Comparison of ENCODE assay signal across 28 mouse cellular contexts in the genomic region with DNA sequence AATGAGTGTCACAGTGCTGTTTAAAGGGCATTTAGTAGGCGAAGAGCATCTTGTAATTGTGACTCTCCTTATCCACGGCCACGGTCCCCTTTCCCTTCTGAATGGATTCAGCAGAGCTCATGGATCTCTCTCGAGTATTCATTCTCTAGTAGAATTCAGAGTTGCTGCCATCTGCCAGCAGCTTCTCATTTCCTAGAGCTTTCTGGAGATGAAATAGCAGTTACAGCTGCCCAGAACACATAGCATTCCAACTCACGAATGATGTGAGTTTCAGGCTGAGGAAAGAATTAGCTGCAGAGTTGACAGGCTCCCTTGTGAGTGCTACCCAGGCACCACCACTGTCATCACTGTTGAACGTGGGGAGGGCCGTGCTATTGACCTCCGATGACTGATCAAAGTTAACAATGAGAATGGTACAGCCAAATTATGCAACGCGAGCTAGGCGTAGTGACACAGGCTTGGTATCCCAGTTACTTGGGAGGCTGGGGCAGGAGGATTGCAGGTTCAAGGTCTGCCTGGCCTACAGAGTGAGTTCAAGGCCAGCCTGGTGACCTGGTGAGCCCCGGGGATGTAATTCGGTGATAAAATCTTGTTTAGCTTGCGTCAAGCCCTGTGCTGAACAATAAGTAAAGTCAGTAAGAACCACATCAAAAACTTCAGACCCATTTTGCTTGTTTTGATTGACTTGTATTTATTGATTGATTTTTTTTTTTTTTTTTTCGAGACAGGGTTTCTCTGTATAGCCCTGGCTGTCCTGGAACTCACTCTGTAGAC. TPM values are rescaled to one million over a fixed set of nuclear protein-coding genes. Genes with fewer than 3 reads are reported as not detected.
DNase-seq lines count a peak whose midpoint lies in the region; ATAC-seq and TF ChIP-seq lines count a peak whose summit lies in the region.
"Had no signal": no experiment of that assay in that cellular context is flagged by ENCODE, and none has a peak within 500 bp of the region (broad histone marks: within the 10 kb centered on the region; RNA-seq: fewer than 3 reads in every experiment).

No protein-coding gene starts in this region.

- H3K27ac ChIP-seq in forebrain, postnatal 0 days (ENCODE audit: low read depth, low read length): no peak overlapping the region
- no peak overlapping the region for H3K27ac ChIP-seq in forebrain, embryonic 14.5 days (ENCODE audit: low read depth, low read length)
- peak overlapping the region; percentile 62 for H3K27ac ChIP-seq in liver, adult 2 months (replicated peaks; ENCODE audit: insufficient read depth, low read depth, low read length)
- no peak overlapping the region for H3K27ac ChIP-seq in liver, embryonic 12.5 days
- no peak overlapping the region for H3K27ac ChIP-seq in midbrain, embryonic 11.5 days (ENCODE audit: low read depth, low read length)
- H3K27ac ChIP-seq in midbrain, postnatal 0 days (ENCODE audit: low read depth, low read length): no peak overlapping the region
- H3K27ac ChIP-seq: embryonic facial prominence, embryonic 12.5 days; embryonic facial prominence, embryonic 15.5 days; forebrain, embryonic 15.5 days; heart, embryonic 15.5 days; hindbrain, embryonic 10.5 days; hindbrain, embryonic 13.5 days had no signal

- H3K79me2 ChIP-seq in liver, adult 2 months (ENCODE audit: control insufficient read depth, insufficient read depth, low read length): peaks cover 18% of the 10 kb centered on the region

- no peak for ATAC-seq in forebrain, postnatal 0 days
- ATAC-seq in forebrain, embryonic 14.5 days: no peak
- ATAC-seq in liver, embryonic 12.5 days: no peak
- no peak for ATAC-seq in midbrain, embryonic 11.5 days (ENCODE audit: low FRiP score)
- ATAC-seq in midbrain, postnatal 0 days (ENCODE audit: low FRiP score): no peak
- ATAC-seq: activated CD4-positive, CD25-positive, alpha-beta regulatory T cell, adult 4 months; forebrain, embryonic 15.5 days; hindbrain, embryonic 16.5 days had no signal

- peak; percentile 24 for DNase-seq in forebrain, postnatal 0 days
- no peak for DNase-seq in forebrain, embryonic 14.5 days (ENCODE audit: low spot score)
- DNase-seq in liver, adult 2 months (ENCODE audit: extremely low read depth, low read depth, low spot score): peak; percentile 100
- peak; percentile 62 for DNase-seq in midbrain, embryonic 11.5 days (ENCODE audit: low spot score, missing footprints)
- DNase-seq in midbrain, postnatal 0 days (ENCODE audit: low spot score): no peak
- peak; percentile 44 for DNase-seq in brain, adult 2 months (ENCODE audit: low read depth, low spot score)
- DNase-seq: adrenal gland, postnatal 10 days; adrenal gland, postnatal 36 days; cerebellum, adult 11 months; cerebellum, adult 2 months; cerebellum, adult 9-11 months; cerebellum, postnatal 25 days; gastrocnemius, postnatal 25 days; heart, adult 18-20 months; heart, postnatal 10 days; heart, postnatal 36 days had no signal

- H3K27me3 ChIP-seq in forebrain, postnatal 0 days (ENCODE audit: insufficient read depth, low read length): no peaks in the 10 kb centered on the region
- no peaks in the 10 kb centered on the region for H3K27me3 ChIP-seq in forebrain, embryonic 14.5 days (replicated peaks; ENCODE audit: control insufficient read depth, insufficient read depth, low read length)
- no peaks in the 10 kb centered on the region for H3K27me3 ChIP-seq in liver, adult 2 months (ENCODE audit: control insufficient read depth, insufficient read depth, low read length)
- H3K27me3 ChIP-seq in liver, embryonic 12.5 days (replicated peaks): no peaks in the 10 kb centered on the region
- no peaks in the 10 kb centered on the region for H3K27me3 ChIP-seq in midbrain, embryonic 11.5 days (ENCODE audit: control insufficient read depth, insufficient read depth, low read length)
- H3K27me3 ChIP-seq in midbrain, postnatal 0 days (ENCODE audit: insufficient read depth, low read length): no peaks in the 10 kb centered on the region
- H3K27me3 ChIP-seq: embryonic facial prominence, embryonic 12.5 days; embryonic facial prominence, embryonic 15.5 days; forebrain, embryonic 15.5 days; heart, embryonic 12.5 days; heart, embryonic 15.5 days; hindbrain, embryonic 13.5 days had no signal

- no peak overlapping the region for H3K9ac ChIP-seq in forebrain, postnatal 0 days
- H3K9ac ChIP-seq in forebrain, embryonic 14.5 days (ENCODE audit: low read length): no peak overlapping the region
- H3K9ac ChIP-seq in liver, adult 2 months (ENCODE audit: low read depth, low read length): no peak overlapping the region
- H3K9ac ChIP-seq in liver, embryonic 12.5 days: no peak overlapping the region
- no peak overlapping the region for H3K9ac ChIP-seq in midbrain, embryonic 11.5 days (ENCODE audit: low read length)
- no peak overlapping the region for H3K9ac ChIP-seq in midbrain, postnatal 0 days (replicated peaks; ENCODE audit: low read length, poor library complexity, severe bottlenecking)
- H3K9ac ChIP-seq: embryonic facial prominence, embryonic 12.5 days; embryonic facial prominence, embryonic 15.5 days; forebrain, embryonic 15.5 days; heart, embryonic 12.5 days; heart, embryonic 15.5 days; hindbrain, embryonic 13.5 days had no signal

- no peak overlapping the region for H3K4me3 ChIP-seq in forebrain, postnatal 0 days (ENCODE audit: low read depth, low read length)
- H3K4me3 ChIP-seq in forebrain, embryonic 14.5 days (ENCODE audit: low read depth, low read length): no peak overlapping the region
- no peak overlapping the region for H3K4me3 ChIP-seq in liver, adult 2 months (ENCODE audit: insufficient read depth, low read depth, low read length)
- no peak overlapping the region for H3K4me3 ChIP-seq in liver, embryonic 12.5 days
- no peak overlapping the region for H3K4me3 ChIP-seq in midbrain, embryonic 11.5 days (ENCODE audit: low read depth, low read length)
- no peak overlapping the region for H3K4me3 ChIP-seq in midbrain, postnatal 0 days (ENCODE audit: low read depth, low read length)
- H3K4me3 ChIP-seq: embryonic facial prominence, embryonic 12.5 days; embryonic facial prominence, embryonic 15.5 days; forebrain, embryonic 15.5 days; heart, embryonic 12.5 days; heart, embryonic 15.5 days; hindbrain, embryonic 10.5 days; hindbrain, embryonic 13.5 days had no signal

- no peak overlapping the region for H3K4me2 ChIP-seq in forebrain, postnatal 0 days (ENCODE audit: low read depth)
- no peak overlapping the region for H3K4me2 ChIP-seq in forebrain, embryonic 14.5 days (ENCODE audit: low read length)
- no peak overlapping the region for H3K4me2 ChIP-seq in liver, embryonic 12.5 days
- no peak overlapping the region for H3K4me2 ChIP-seq in midbrain, embryonic 11.5 days
- H3K4me2 ChIP-seq in midbrain, postnatal 0 days (ENCODE audit: low read depth, low read length, poor library complexity, severe bottlenecking): no peak overlapping the region
- H3K4me2 ChIP-seq: embryonic facial prominence, embryonic 12.5 days; embryonic facial prominence, embryonic 15.5 days; forebrain, embryonic 15.5 days; heart, embryonic 12.5 days; heart, embryonic 15.5 days; hindbrain, embryonic 13.5 days had no signal

- no peak for TF ChIP-seq POLR2A in liver, adult 2 months (IDR thresholded peaks at IDR 0.05; ENCODE audit: extremely low read depth, insufficient read depth, low read length)

- TF ChIP-seq CTCF in forebrain, postnatal 0 days (IDR thresholded peaks at IDR 0.05; ENCODE audit: low read depth): no peak
- TF ChIP-seq CTCF in liver, adult 2 months (IDR thresholded peaks at IDR 0.05; ENCODE audit: low read depth, low read length): no peak
- no peak for TF ChIP-seq CTCF in midbrain, postnatal 0 days (IDR thresholded peaks at IDR 0.05)

- 89% methylated on average over 15 of the region's 15 CpGs for WGBS in forebrain, postnatal 0 days
- WGBS in forebrain, embryonic 14.5 days: 94% methylated on average over 15 of the region's 15 CpGs
- WGBS in liver, adult 2 months: 33% methylated on average over 15 of the region's 15 CpGs
- WGBS in liver, embryonic 12.5 days (ENCODE audit: insufficient replicate concordance): 75% methylated on average over 15 of the region's 15 CpGs
- 96% methylated on average over 15 of the region's 15 CpGs for WGBS in midbrain, embryonic 11.5 days
- 91% methylated on average over 15 of the region's 15 CpGs for WGBS in midbrain, postnatal 0 days

- no peaks in the 10 kb centered on the region for H3K36me3 ChIP-seq in forebrain, postnatal 0 days (ENCODE audit: insufficient read depth)
- H3K36me3 ChIP-seq in forebrain, embryonic 14.5 days (ENCODE audit: control insufficient read depth, insufficient read depth, low read length): no peaks in the 10 kb centered on the region
- peaks cover 15% of the 10 kb centered on the region for H3K36me3 ChIP-seq in liver, adult 2 months (ENCODE audit: control insufficient read depth, insufficient read depth, low read length)
- H3K36me3 ChIP-seq in liver, embryonic 12.5 days: no peaks in the 10 kb centered on the region
- no peaks in the 10 kb centered on the region for H3K36me3 ChIP-seq in midbrain, embryonic 11.5 days (ENCODE audit: control insufficient read depth, insufficient read depth, low read length)
- 0 out of 2 replicates have a peak, but pooled peaks cover 4% of the 10 kb centered on the region for H3K36me3 ChIP-seq in midbrain, postnatal 0 days (ENCODE audit: insufficient read depth, low read length)
- H3K36me3 ChIP-seq: embryonic facial prominence, embryonic 12.5 days; embryonic facial prominence, embryonic 15.5 days; forebrain, embryonic 15.5 days; heart, embryonic 12.5 days; heart, embryonic 15.5 days; hindbrain, embryonic 13.5 days had no signal

- no peaks in the 10 kb centered on the region for H3K4me1 ChIP-seq in forebrain, postnatal 0 days (ENCODE audit: insufficient read depth)
- no peaks in the 10 kb centered on the region for H3K4me1 ChIP-seq in forebrain, embryonic 14.5 days (ENCODE audit: control insufficient read depth, insufficient read depth, low read length)
- H3K4me1 ChIP-seq in liver, adult 2 months (ENCODE audit: control insufficient read depth, insufficient read depth, low read length): peaks cover 27% of the 10 kb centered on the region
- no peaks in the 10 kb centered on the region for H3K4me1 ChIP-seq in liver, embryonic 12.5 days
- no peaks in the 10 kb centered on the region for H3K4me1 ChIP-seq in midbrain, embryonic 11.5 days (ENCODE audit: control insufficient read depth, insufficient read depth, low read length)
- H3K4me1 ChIP-seq in midbrain, postnatal 0 days (ENCODE audit: insufficient read depth, low read length): no peaks in the 10 kb centered on the region
- H3K4me1 ChIP-seq: embryonic facial prominence, embryonic 12.5 days; embryonic facial prominence, embryonic 15.5 days; forebrain, embryonic 15.5 days; heart, embryonic 12.5 days; heart, embryonic 15.5 days; hindbrain, embryonic 10.5 days; hindbrain, embryonic 13.5 days had no signal

- no peaks in the 10 kb centered on the region for H3K9me3 ChIP-seq in forebrain, postnatal 0 days (ENCODE audit: low read length)
- H3K9me3 ChIP-seq in forebrain, embryonic 14.5 days (replicated peaks; ENCODE audit: control insufficient read depth, low read length): peaks cover 5% of the 10 kb centered on the region; the same call in 1 of the 2 replicates
- peaks cover 19% of the 10 kb centered on the region for H3K9me3 ChIP-seq in liver, embryonic 12.5 days (replicated peaks)
- peaks cover 4% of the 10 kb centered on the region; the same call in 1 of the 2 replicates for H3K9me3 ChIP-seq in midbrain, embryonic 11.5 days (ENCODE audit: control insufficient read depth, low read length)
- no peaks in the 10 kb centered on the region for H3K9me3 ChIP-seq in midbrain, postnatal 0 days (ENCODE audit: low read length)
- H3K9me3 ChIP-seq: embryonic facial prominence, embryonic 15.5 days; forebrain, embryonic 15.5 days had no signal

RNA-seq across cellular contexts. Expression of a gene that starts 8.7 kb away (rescaled TPM):
- total RNA-seq in forebrain, postnatal 0 days (2014; rRNA removed): 28.7 and 30.5 TPM in 2 replicates
- polyA plus RNA-seq in forebrain, postnatal 0 days (2015; fragmentation: Nextera tagmentation; extraction: Ambion mirVana): 20.5 and 21.0 TPM in 2 replicates
- polyA plus RNA-seq in forebrain, embryonic 14.5 days (2014; fragmentation: Nextera tagmentation; extraction: Ambion mirVana): 18.2 and 26.3 TPM in 2 replicates
- 46.7 and 51.9 TPM in 2 replicates for total RNA-seq in liver, adult 2 months (2014; rRNA removed)
- 22.4 and 26.8 TPM in 2 replicates for polyA plus RNA-seq in liver, adult 2 months (2012; rRNA removed)
- polyA plus RNA-seq in liver, embryonic 12.5 days (2016; fragmentation: Nextera tagmentation; extraction: Ambion mirVana): 14.1 and 14.9 TPM in 2 replicates
- polyA plus RNA-seq in midbrain, embryonic 11.5 days (2014; fragmentation: Nextera tagmentation; extraction: Ambion mirVana): 21.0 and 23.1 TPM in 2 replicates
- total RNA-seq in midbrain, postnatal 0 days (2014; rRNA removed): 34.4 and 39.1 TPM in 2 replicates
- 16.2 and 17.7 TPM in 2 replicates for polyA plus RNA-seq in midbrain, postnatal 0 days (2015; fragmentation: Nextera tagmentation; extraction: Ambion mirVana)

RNA-seq across cellular contexts. Expression of a gene that starts 9.3 kb away (rescaled TPM):
- total RNA-seq in forebrain, postnatal 0 days (2014; rRNA removed): 10.5 and 12.0 TPM in 2 replicates
- polyA plus RNA-seq in forebrain, postnatal 0 days (2015; fragmentation: Nextera tagmentation; extraction: Ambion mirVana): 1.0 and 1.1 TPM in 2 replicates
- polyA plus RNA-seq in forebrain, embryonic 14.5 days (2014; fragmentation: Nextera tagmentation; extraction: Ambion mirVana): 1.1 and 1.5 TPM in 2 replicates
- 35.4 and 38.2 TPM in 2 replicates for total RNA-seq in liver, adult 2 months (2014; rRNA removed)
- 9.7 and 14.4 TPM in 2 replicates for polyA plus RNA-seq in liver, adult 2 months (2012; rRNA removed)
- 0.08 and 0.28 TPM in 2 replicates for polyA plus RNA-seq in liver, embryonic 12.5 days (2016; fragmentation: Nextera tagmentation; extraction: Ambion mirVana)
- polyA plus RNA-seq in midbrain, embryonic 11.5 days (2014; fragmentation: Nextera tagmentation; extraction: Ambion mirVana): 0.33 and 1.1 TPM in 2 replicates
- total RNA-seq in midbrain, postnatal 0 days (2014; rRNA removed): 9.6 and 12.8 TPM in 2 replicates
- 1.3 and 1.7 TPM in 2 replicates for polyA plus RNA-seq in midbrain, postnatal 0 days (2015; fragmentation: Nextera tagmentation; extraction: Ambion mirVana)
- total RNA-seq: common myeloid progenitor, adult 5-6 weeks; gastrocnemius, adult 8-10 months; gastrocnemius, postnatal 25 days; heart, adult 18-20 months; heart, postnatal 10 days; heart, postnatal 36 days had no signal
- polyA plus RNA-seq: activated CD4-positive, CD25-positive, alpha-beta regulatory T cell, adult 4 months; heart, embryonic 12.5 days; heart, embryonic 15.5 days had no signal

Comparison
In these comparisons a context has a peak if more than half of its experiments do, and no peak if none do; other contexts are left out.
1. DNase-seq: peak in forebrain, postnatal 0 days (single experiment), liver, adult 2 months (single experiment), midbrain, embryonic 11.5 days (single experiment) and brain, adult 2 months (single experiment); none in forebrain, embryonic 14.5 days (single experiment) and midbrain, postnatal 0 days (single experiment).